Mouse (Mus musculus) testis, adult 2 months (tissue): ENCODE results near the gene Nfe2l1.

ENCODE experiments used
- CTCF ChIP-seq: fragments of 200-500 bp; IDR thresholded peaks from 2 replicates; pipeline ENCODE4 v1.5.1; 2012; ENCODE audit warnings: low read depth, mild to moderate bottlenecking, inconsistent platforms, low read length, moderate library complexity; ENCODE audit not compliant: control insufficient read depth, insufficient read depth, insufficient replicate concordance
- POLR2A ChIP-seq: fragments of 200-500 bp; IDR thresholded peaks from 2 replicates; pipeline ENCODE4 v1.6.1; 2012; ENCODE audit warnings: low read depth, mild to moderate bottlenecking, inconsistent platforms, low read length, moderate library complexity; ENCODE audit not compliant: control insufficient read depth

- no peak for TF ChIP-seq CTCF
- TF ChIP-seq POLR2A: no peak
Observed at GRCm38 (mm10) chr11:96786731-96787450, 42.9 kb downstream of the Nfe2l1 start.
